Mouse (Mus musculus): ENCODE measurements around the gene Rrp36. TPM values are rescaled to one million over a fixed set of nuclear protein-coding genes. Genes with fewer than 3 reads are reported as not detected.

The Rrp36 gene
- polyA plus RNA-seq, 1 experiment = 12.5 TPM

DNA sequence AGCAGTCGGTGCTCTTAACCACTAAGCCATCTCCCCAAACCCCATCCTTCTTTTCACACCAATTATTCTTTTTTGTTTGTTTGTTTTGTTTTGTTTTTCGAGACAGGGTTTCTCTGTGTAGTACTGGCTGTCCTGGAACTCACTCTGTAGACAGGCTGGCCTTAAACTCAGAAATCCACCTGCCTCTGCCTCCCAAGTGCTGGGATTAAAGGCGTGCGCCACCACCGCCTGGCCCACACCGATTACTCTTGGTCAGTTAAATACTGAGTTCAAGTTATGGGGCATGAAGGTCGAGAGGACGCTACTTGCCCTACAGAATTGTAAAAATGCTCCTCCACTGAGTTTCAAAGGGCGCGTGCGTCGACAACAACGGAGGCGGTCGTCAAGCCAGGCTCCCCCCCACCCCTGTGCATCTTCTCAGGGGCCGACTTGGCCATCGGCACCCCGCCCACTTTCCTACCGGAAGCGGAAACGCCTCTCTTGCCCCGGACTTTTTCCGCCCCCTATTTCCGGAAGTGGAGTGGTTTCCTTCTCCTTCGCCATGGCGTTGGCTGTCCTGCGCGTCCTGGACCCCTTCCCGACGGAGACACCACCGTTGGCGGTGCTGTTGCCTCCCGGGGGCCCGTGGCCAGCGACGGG is 36.9 kb upstream of the Rrp36 start, which contains the start of gene Pex6:
Gene Pex6 (plus strand): TSS at position 505 of the 639 bp plus-strand sequence.
- peak within 1 kb of the TSS; percentile 91 for H3K27ac ChIP-seq (ENCODE audit: control insufficient read depth, insufficient read depth, low read depth, low read length)
- no peak for TF ChIP-seq CTCF (IDR thresholded peaks at IDR 0.05; ENCODE audit: control insufficient read depth, insufficient read depth, insufficient replicate concordance, low read depth, low read length)
- peak; percentile 87 for TF ChIP-seq POLR2A (IDR thresholded peaks at IDR 0.05; ENCODE audit: control insufficient read depth, low read depth, low read length)
- H3K4me3 ChIP-seq (ENCODE audit: control insufficient read depth, low read depth, low read length) = peak within 1 kb of the TSS; percentile 100
- peaks cover 4% of the 10 kb centered on the region for H3K4me1 ChIP-seq (ENCODE audit: control insufficient read depth, insufficient read depth, low read length)
- no peaks in the 10 kb centered on the region for H3K36me3 ChIP-seq (ENCODE audit: control insufficient read depth, insufficient read depth, low read length)
- no peaks in the 10 kb centered on the region for H3K27me3 ChIP-seq (ENCODE audit: control insufficient read depth, insufficient read depth, low read length)

DNA sequence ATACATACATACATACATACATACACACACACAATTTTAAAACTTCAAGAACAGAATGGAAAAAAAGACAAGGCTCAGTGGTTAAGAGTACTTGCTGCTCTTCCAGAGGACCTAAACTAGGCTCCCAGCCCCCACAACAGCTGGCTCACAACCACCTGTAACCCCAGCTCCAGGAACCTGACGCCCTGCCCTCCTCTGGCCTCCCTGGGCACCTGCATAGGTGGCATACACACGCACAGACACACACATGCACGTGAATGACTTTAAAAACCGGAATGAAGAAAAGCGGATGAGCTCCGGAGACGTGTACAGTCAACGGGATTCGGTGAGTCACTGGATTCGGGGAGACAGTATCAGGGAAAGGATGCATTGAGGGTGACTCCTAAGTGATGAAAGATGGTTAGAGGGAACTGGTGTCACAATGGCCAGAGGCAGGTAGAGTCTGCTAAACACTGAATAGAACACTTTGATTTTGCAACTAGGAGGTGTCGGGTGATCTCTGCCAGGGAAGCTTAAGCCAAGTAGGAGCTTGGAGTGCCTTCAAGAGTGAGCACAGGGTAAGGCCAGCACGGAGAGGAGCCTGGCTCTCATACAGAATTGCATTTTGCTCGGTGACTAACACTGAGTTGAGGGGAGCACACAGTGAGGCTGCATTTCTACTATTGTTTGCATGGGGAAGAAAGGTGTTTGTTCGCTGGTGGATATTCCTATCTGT is 32.4 kb upstream of the Rrp36 start:
- TF ChIP-seq POLR2A (IDR thresholded peaks at IDR 0.05; ENCODE audit: control insufficient read depth, low read depth, low read length) (no peak), CTCF (IDR thresholded peaks at IDR 0.05; ENCODE audit: control insufficient read depth, insufficient read depth, insufficient replicate concordance, low read depth, low read length) (no peak)
- Histone ChIP-seq H3K4me3 (ENCODE audit: control insufficient read depth, low read depth, low read length) (no peak overlapping the region), H3K36me3 (ENCODE audit: control insufficient read depth, insufficient read depth, low read length) (no peaks in the 10 kb centered on the region), H3K27ac (ENCODE audit: control insufficient read depth, insufficient read depth, low read depth, low read length) (no peak overlapping the region), H3K27me3 (ENCODE audit: control insufficient read depth, insufficient read depth, low read length) (no peaks in the 10 kb centered on the region), H3K4me1 (ENCODE audit: control insufficient read depth, insufficient read depth, low read length) (peaks cover 14% of the 10 kb centered on the region)

DNA sequence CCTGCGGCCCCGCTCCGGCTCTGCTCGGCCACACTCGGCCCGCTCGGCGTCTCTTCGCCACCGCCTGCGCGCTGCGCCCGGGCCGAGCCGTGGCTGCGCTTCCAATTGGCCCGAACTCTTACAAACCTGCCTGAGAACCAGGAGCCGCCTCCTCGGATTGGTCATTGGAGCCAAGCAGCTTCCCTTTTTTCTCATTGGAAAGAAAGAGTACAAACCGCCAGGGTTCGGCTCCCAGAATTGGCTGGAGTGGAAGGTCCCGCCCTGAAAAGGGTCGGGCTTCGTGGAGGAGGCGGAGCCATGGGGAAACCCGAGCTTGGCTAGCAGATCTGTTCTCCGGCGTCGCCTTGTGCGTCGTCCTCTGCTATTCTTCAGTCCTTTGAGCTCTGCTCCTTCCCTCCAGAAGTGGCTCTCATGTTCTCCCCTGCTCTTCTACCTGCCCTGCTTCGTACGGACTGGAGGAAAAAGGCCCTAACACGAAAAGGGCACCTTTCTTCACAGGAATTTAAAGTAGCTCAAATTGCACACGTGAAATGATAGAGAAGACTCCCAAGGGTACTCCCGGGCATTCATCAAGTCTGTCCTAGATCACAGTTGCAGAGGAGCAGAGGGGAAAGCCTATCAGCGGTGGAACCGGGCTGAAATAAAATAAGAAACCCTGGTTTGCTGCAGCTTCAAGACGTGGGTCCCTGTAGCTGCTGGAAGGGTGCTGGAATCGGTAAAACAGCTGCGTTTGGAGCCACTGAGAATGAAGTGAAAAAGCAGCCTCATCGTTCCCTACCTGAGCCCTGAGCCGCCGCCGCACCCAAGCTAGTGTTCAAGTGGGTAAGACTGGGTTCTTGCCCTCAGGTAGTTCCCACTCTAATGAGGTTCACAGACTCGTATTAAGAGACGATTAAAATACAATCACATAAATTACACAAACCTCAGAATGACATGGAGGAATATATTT is 31.0 kb upstream of the Rrp36 start, which contains the start of gene Ppp2r5d:
Gene Ppp2r5d (minus strand): TSS at position 225 of the 949 bp plus-strand sequence.
- peak within 1 kb of the TSS; percentile 9; the same call in 1 of the 2 replicates for H3K27ac ChIP-seq (ENCODE audit: control insufficient read depth, insufficient read depth, low read depth, low read length)
- TF ChIP-seq POLR2A (IDR thresholded peaks at IDR 0.05; ENCODE audit: control insufficient read depth, low read depth, low read length) (peak; percentile 60), CTCF (IDR thresholded peaks at IDR 0.05; ENCODE audit: control insufficient read depth, insufficient read depth, insufficient replicate concordance, low read depth, low read length) (no peak)
- peaks cover 11% of the 10 kb centered on the region for H3K4me1 ChIP-seq (ENCODE audit: control insufficient read depth, insufficient read depth, low read length)
- peak within 1 kb of the TSS; percentile 88 for H3K4me3 ChIP-seq (ENCODE audit: control insufficient read depth, low read depth, low read length)
- no peaks in the 10 kb centered on the region for H3K36me3 ChIP-seq (ENCODE audit: control insufficient read depth, insufficient read depth, low read length)
- no peaks in the 10 kb centered on the region for H3K27me3 ChIP-seq (ENCODE audit: control insufficient read depth, insufficient read depth, low read length)

GRCm38 (mm10) chr17:46703971-46704886 is 30.1 kb upstream of the Rrp36 start:
- H3K36me3 ChIP-seq (ENCODE audit: control insufficient read depth, insufficient read depth, low read length) = no peaks in the 10 kb centered on the region
- H3K4me1 ChIP-seq (ENCODE audit: control insufficient read depth, insufficient read depth, low read length) = peaks cover 11% of the 10 kb centered on the region
- TF ChIP-seq CTCF (IDR thresholded peaks at IDR 0.05; ENCODE audit: control insufficient read depth, insufficient read depth, insufficient replicate concordance, low read depth, low read length) (no peak), POLR2A (IDR thresholded peaks at IDR 0.05; ENCODE audit: control insufficient read depth, low read depth, low read length) (no peak)
- peak overlapping the region; percentile 1; the same call in 1 of the 2 replicates for H3K27ac ChIP-seq (ENCODE audit: control insufficient read depth, insufficient read depth, low read depth, low read length)
- peak overlapping the region; percentile 88 for H3K4me3 ChIP-seq (ENCODE audit: control insufficient read depth, low read depth, low read length)
- no peaks in the 10 kb centered on the region for H3K27me3 ChIP-seq (ENCODE audit: control insufficient read depth, insufficient read depth, low read length)

GRCm38 (mm10) chr17:46702506-46702905 is 28.4 kb upstream of the Rrp36 start:
- TF ChIP-seq CTCF (IDR thresholded peaks at IDR 0.05; ENCODE audit: control insufficient read depth, insufficient read depth, insufficient replicate concordance, low read depth, low read length) = no peak
- TF ChIP-seq POLR2A (IDR thresholded peaks at IDR 0.05; ENCODE audit: control insufficient read depth, low read depth, low read length) = no peak
- H3K36me3 ChIP-seq (ENCODE audit: control insufficient read depth, insufficient read depth, low read length) = no peaks in the 10 kb centered on the region
- no peak overlapping the region for H3K27ac ChIP-seq (ENCODE audit: control insufficient read depth, insufficient read depth, low read depth, low read length)
- H3K4me3 ChIP-seq (ENCODE audit: control insufficient read depth, low read depth, low read length) = no peak overlapping the region
- H3K27me3 ChIP-seq (ENCODE audit: control insufficient read depth, insufficient read depth, low read length) = no peaks in the 10 kb centered on the region
- peaks cover 11% of the 10 kb centered on the region for H3K4me1 ChIP-seq (ENCODE audit: control insufficient read depth, insufficient read depth, low read length)

GRCm38 (mm10) chr17:46702100-46702499 is 27.9 kb upstream of the Rrp36 start:
- Histone ChIP-seq H3K27me3 (ENCODE audit: control insufficient read depth, insufficient read depth, low read length) (no peaks in the 10 kb centered on the region), H3K4me3 (ENCODE audit: control insufficient read depth, low read depth, low read length) (no peak overlapping the region), H3K36me3 (ENCODE audit: control insufficient read depth, insufficient read depth, low read length) (no peaks in the 10 kb centered on the region), H3K4me1 (ENCODE audit: control insufficient read depth, insufficient read depth, low read length) (peaks cover 11% of the 10 kb centered on the region), H3K27ac (ENCODE audit: control insufficient read depth, insufficient read depth, low read depth, low read length) (no peak overlapping the region)
- TF ChIP-seq CTCF (IDR thresholded peaks at IDR 0.05; ENCODE audit: control insufficient read depth, insufficient read depth, insufficient replicate concordance, low read depth, low read length) = no peak
- TF ChIP-seq POLR2A (IDR thresholded peaks at IDR 0.05; ENCODE audit: control insufficient read depth, low read depth, low read length) = no peak

All from testis, adult 2 months (tissue).